Mouse (Mus musculus): Measurements from ENCODE around the gene Castor2. TPM values are rescaled to one million over a fixed set of nuclear protein-coding genes. Genes with fewer than 3 reads are reported as not detected.
A peak's percentile ranks its signal among the peaks of the same experiment; 100 is the strongest.

Castor2 gene
- total and polyA plus RNA-seq, 2 experiments from 2014 or later, result 3.9 to 5.2 TPM

DNA sequence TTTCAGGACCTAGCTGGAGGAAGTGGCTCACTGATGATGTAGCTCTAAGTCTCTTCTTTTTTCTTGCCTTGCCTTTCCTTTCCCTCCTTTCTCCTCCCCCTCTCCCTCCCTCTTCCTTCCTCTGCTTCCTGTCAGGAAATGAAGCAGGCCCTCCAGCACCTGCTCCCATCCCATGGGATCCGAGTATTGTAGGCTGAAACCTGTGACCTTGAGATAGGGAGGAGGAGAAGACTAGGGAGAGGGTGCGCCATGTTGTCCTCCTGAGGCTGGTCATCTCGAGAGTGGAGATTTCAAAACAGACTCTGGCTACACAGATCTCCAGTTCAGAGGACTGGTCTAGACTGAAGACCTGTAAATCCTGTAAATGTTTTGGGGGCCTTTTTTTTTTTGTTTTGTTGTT is 82.7 kb downstream of the Castor2 start:
- DNase-seq (ENCODE audit: low spot score), result no peak
- 51% methylated on average over 3 of the region's 3 CpGs for WGBS
- Histone ChIP-seq H3K4me1 (ENCODE audit: control insufficient read depth, insufficient read depth) (peaks cover 19% of the 10 kb centered on the region), H3K27ac (ENCODE audit: low read depth) (peak overlapping the region; percentile 95), H3K9ac (replicated peaks; ENCODE audit: low read depth, low read length) (no peak overlapping the region), H3K4me2 (ENCODE audit: low read depth, low read length) (no peak overlapping the region), H3K36me3 (replicated peaks; ENCODE audit: control insufficient read depth, insufficient read depth, low read length) (no peaks in the 10 kb centered on the region), H3K27me3 (ENCODE audit: control insufficient read depth, insufficient read depth, low read length) (no peaks in the 10 kb centered on the region), H3K4me3 (ENCODE audit: low read depth, low read length) (no peak overlapping the region), H3K9me3 (replicated peaks; ENCODE audit: control insufficient read depth, low read length) (no peaks in the 10 kb centered on the region)
- TF ChIP-seq EP300 (IDR thresholded peaks at IDR 0.05; ENCODE audit: low read depth), result no peak
- no peak for ATAC-seq (ENCODE audit: insufficient read depth, low read depth)

DNA sequence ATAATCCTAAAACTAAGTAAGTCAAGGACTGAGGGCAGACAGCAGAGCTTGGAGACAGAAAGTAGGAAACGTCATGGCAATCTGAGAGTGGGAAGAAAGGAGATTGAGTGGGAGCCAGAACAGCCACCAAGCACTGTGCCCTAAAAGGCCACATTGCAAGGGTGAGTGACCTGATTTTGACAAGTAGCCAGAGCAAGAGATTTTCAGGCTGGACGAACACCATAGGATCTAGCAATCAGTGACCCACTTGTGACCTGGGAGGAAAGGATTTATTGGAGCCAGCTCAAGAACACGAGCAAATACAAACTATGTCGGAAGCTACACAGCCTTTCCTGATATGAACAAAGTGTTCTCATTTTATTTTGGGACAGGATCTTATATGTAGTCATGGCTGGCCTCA is 83.2 kb downstream of the Castor2 start:
- Histone ChIP-seq H3K4me1 (ENCODE audit: control insufficient read depth, insufficient read depth) (peaks cover 19% of the 10 kb centered on the region), H3K4me2 (ENCODE audit: low read depth, low read length) (peak overlapping the region; percentile 77), H3K9ac (replicated peaks; ENCODE audit: low read depth, low read length) (no peak overlapping the region), H3K4me3 (ENCODE audit: low read depth, low read length) (no peak overlapping the region; the same call in 1 of the 2 replicates), H3K27me3 (ENCODE audit: control insufficient read depth, insufficient read depth, low read length) (no peaks in the 10 kb centered on the region), H3K27ac (ENCODE audit: low read depth) (peak overlapping the region; percentile 95), H3K36me3 (replicated peaks; ENCODE audit: control insufficient read depth, insufficient read depth, low read length) (no peaks in the 10 kb centered on the region), H3K9me3 (replicated peaks; ENCODE audit: control insufficient read depth, low read length) (no peaks in the 10 kb centered on the region)
- ATAC-seq (ENCODE audit: insufficient read depth, low read depth) (peak; percentile 10; the same call in 1 of the 2 replicates), DNase-seq (ENCODE audit: low spot score) (peak; percentile 77)
- WGBS, result 28% methylated on average over 4 of the region's 4 CpGs
- TF ChIP-seq EP300 (IDR thresholded peaks at IDR 0.05; ENCODE audit: low read depth) (no peak), CTCF (IDR thresholded peaks at IDR 0.05; ENCODE audit: low read depth) (no peak)

DNA sequence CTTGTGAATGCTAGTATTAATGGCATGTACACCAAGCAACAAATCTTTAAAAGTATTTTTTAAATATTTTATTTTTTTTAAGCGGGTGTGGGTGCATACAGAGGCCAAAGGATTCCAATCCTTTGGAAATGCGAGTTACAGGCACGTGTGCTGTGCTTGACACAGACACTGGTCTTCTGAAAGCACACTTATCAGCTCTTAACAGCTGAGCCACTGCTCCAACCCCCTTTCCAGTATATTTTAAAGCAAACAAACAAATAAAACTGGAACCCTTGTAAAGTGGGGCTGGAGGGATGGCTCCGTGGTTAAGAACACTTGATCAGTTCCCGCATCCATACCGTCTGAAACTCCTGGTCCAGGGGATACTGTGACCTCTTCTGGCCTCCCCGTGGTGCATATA is 83.7 kb downstream of the Castor2 start:
- Histone ChIP-seq H3K9me3 (replicated peaks; ENCODE audit: control insufficient read depth, low read length) (no peaks in the 10 kb centered on the region), H3K36me3 (replicated peaks; ENCODE audit: control insufficient read depth, insufficient read depth, low read length) (no peaks in the 10 kb centered on the region), H3K27me3 (ENCODE audit: control insufficient read depth, insufficient read depth, low read length) (no peaks in the 10 kb centered on the region), H3K4me2 (ENCODE audit: low read depth, low read length) (peak overlapping the region; percentile 77), H3K9ac (replicated peaks; ENCODE audit: low read depth, low read length) (peak overlapping the region; percentile 80; the same call in 1 of the 2 replicates), H3K4me1 (ENCODE audit: control insufficient read depth, insufficient read depth) (peaks cover 19% of the 10 kb centered on the region), H3K4me3 (ENCODE audit: low read depth, low read length) (peak overlapping the region; percentile 84), H3K27ac (ENCODE audit: low read depth) (peak overlapping the region; percentile 95)
- ATAC-seq (ENCODE audit: insufficient read depth, low read depth), result no peak
- 59% methylated on average over 7 of the region's 7 CpGs for WGBS
- TF ChIP-seq CTCF (IDR thresholded peaks at IDR 0.05; ENCODE audit: low read depth) (no peak), EP300 (IDR thresholded peaks at IDR 0.05; ENCODE audit: low read depth) (no peak)
- DNase-seq (ENCODE audit: low spot score), result no peak

DNA sequence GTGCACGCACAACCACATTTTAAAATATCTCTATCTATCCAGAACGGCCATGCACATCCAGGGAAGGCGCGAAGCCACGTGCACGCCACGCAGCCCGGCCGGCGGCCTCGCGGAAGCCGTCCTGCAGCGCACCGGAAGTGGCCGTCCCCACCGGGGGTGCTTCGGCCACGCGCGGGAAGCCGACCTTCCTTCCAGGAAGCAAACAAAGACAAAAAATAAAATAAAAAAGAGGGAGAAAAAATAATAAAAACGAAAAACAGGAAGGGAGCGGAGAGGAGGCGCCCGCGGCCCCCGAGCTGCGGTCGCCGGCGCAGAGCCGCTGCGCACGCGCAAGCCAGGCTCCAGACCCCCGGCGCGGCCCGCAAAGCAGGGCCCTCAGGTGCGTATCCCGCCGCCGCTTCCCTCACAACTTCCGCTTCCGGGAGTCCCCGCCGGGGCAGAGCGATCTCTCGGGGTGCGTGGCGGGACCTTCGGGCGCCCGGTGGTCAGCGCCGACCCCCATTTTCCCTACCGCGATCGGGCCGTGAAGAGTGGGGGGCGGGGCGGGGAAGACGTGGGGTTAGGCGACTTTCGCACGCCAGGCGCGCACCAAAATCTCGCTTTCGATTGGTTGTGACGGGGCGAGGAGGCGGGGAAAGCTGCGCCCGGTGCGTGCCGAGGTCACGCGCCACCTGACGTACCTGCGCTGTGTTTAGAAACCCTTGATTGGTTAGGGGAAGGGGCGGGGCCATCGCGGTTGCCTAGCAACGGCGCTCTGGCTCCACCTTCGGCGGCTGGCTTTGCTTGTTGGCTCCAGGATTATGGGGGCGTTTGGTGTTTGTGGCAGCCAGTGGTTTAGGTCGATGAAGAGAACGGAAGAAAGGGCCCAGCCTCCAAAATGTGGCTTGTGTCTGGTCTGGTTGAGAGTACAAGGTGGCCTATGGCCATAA is 84.6 kb downstream of the Castor2 start, which contains the start of gene Gtf2ird2:
Gene Gtf2ird2, plus strand, starts transcription at position 140 of the 929 bp plus-strand sequence.
- H3K9ac ChIP-seq (replicated peaks; ENCODE audit: low read depth, low read length), result peak within 1 kb of the TSS; percentile 80
- WGBS, result under 1% methylated on average over 80 of the region's 92 CpGs
- H3K9me3 ChIP-seq (replicated peaks; ENCODE audit: control insufficient read depth, low read length), result no peaks in the 10 kb centered on the region
- H3K27me3 ChIP-seq (ENCODE audit: control insufficient read depth, insufficient read depth, low read length), result no peaks in the 10 kb centered on the region
- no peaks in the 10 kb centered on the region for H3K36me3 ChIP-seq (replicated peaks; ENCODE audit: control insufficient read depth, insufficient read depth, low read length)
- peak within 1 kb of the TSS; percentile 84 for H3K4me3 ChIP-seq (ENCODE audit: low read depth, low read length)
- H3K4me2 ChIP-seq (ENCODE audit: low read depth, low read length), result peak within 1 kb of the TSS; percentile 77
- peak; percentile 97 for DNase-seq (ENCODE audit: low spot score)
- H3K27ac ChIP-seq (ENCODE audit: low read depth), result peak within 1 kb of the TSS; percentile 95
- peak; percentile 95 for ATAC-seq (ENCODE audit: insufficient read depth, low read depth)
- TF ChIP-seq CTCF (IDR thresholded peaks at IDR 0.05; ENCODE audit: low read depth), result no peak
- peak; percentile 80; the same call in 1 of the 2 replicates for TF ChIP-seq EP300 (IDR thresholded peaks at IDR 0.05; ENCODE audit: low read depth)
- peaks cover 19% of the 10 kb centered on the region for H3K4me1 ChIP-seq (ENCODE audit: control insufficient read depth, insufficient read depth)

DNA sequence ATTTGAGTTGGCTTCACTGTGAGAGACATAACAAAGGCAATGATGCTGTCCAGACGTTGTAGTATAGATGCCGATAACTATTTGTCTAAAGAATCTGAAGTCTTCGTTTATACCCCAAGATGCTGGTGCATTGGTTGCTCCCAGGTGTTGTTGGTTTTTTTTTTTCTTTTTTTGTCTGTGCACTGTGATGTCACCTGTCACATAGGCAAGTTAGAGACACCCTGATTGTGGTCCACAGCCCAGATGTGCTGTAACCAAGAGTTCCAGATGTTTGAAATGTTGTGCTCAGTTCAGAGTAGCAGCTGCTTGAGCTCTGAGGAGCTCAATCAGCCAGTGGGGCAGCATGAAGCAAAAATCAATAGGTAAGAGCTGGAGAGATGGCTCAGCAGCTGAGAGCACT is 86.5 kb downstream of the Castor2 start:
- ATAC-seq (ENCODE audit: insufficient read depth, low read depth) (no peak), DNase-seq (ENCODE audit: low spot score) (no peak)
- Histone ChIP-seq H3K4me2 (ENCODE audit: low read depth, low read length) (no peak overlapping the region), H3K36me3 (replicated peaks; ENCODE audit: control insufficient read depth, insufficient read depth, low read length) (no peaks in the 10 kb centered on the region), H3K27me3 (ENCODE audit: control insufficient read depth, insufficient read depth, low read length) (no peaks in the 10 kb centered on the region), H3K9me3 (replicated peaks; ENCODE audit: control insufficient read depth, low read length) (no peaks in the 10 kb centered on the region), H3K9ac (replicated peaks; ENCODE audit: low read depth, low read length) (no peak overlapping the region), H3K4me3 (ENCODE audit: low read depth, low read length) (no peak overlapping the region), H3K4me1 (ENCODE audit: control insufficient read depth, insufficient read depth) (peaks cover 19% of the 10 kb centered on the region), H3K27ac (ENCODE audit: low read depth) (no peak overlapping the region)
- TF ChIP-seq CTCF (IDR thresholded peaks at IDR 0.05; ENCODE audit: low read depth), result no peak
- no peak for TF ChIP-seq EP300 (IDR thresholded peaks at IDR 0.05; ENCODE audit: low read depth)
- 75% methylated on average over 3 of the region's 3 CpGs for WGBS

Data from heart, postnatal 0 days (tissue).